Mouse (Mus musculus) spleen, postnatal 36 days (tissue): ENCODE results near the gene Sult6b1.

Experiments
- DNase-seq, 2 experiments: peaks; one replicate each; pipeline ENCODE4 v3.0.0; 2022; ENCODE audit warnings: low spot score in 2 of 2, mixed read lengths in 1 of 2

Gene Sult6b1

GRCm38 (mm10) chr17:78885286-78886065 lies 21.3 kb downstream of the Sult6b1 start:
- DNase-seq, result no peak

GRCm38 (mm10) chr17:78883291-78883690 lies 23.5 kb downstream of the Sult6b1 start:
- no peak for DNase-seq

- peak; percentile 76 to 80 for DNase-seq
These were observed 24.2 kb downstream of the Sult6b1 start, which contains the start of gene Eif2ak2 for GRCm38 (mm10) chr17:78882401-78883112. TSS of gene Eif2ak2 (minus strand) at chr17:78882573.

GRCm38 (mm10) chr17:78881878-78882304 lies 24.9 kb downstream of the Sult6b1 start:
- DNase-seq, result peak; percentile 8 to 14

GRCm38 (mm10) chr17:78873886-78874285 lies 32.9 kb downstream of the Sult6b1 start:
- no peak for DNase-seq

GRCm38 (mm10) chr17:78856243-78856642 lies 50.5 kb downstream of the Sult6b1 start:
- no peak for DNase-seq

- no peak for DNase-seq
These were observed 64.4 kb downstream of the Sult6b1 start for GRCm38 (mm10) chr17:78842271-78842928.

GRCm38 (mm10) chr17:78836056-78836455 lies 70.7 kb downstream of the Sult6b1 start:
- DNase-seq, result no peak

- peak; percentile 98 for DNase-seq
These were observed 71.6 kb downstream of the Sult6b1 start, which contains the start of the genes Heatr5b and Gpatch11 for GRCm38 (mm10) chr17:78834856-78835835. TSS of gene Heatr5b (minus strand) at chr17:78835364. TSS of gene Gpatch11 (plus strand) at chr17:78835567.
